Mouse (Mus musculus): ENCODE data around the gene Olfr749.
A peak's percentile ranks its signal among the peaks of the same experiment; 100 is the strongest.
"Not testable (repeated sequence)": the region's sequence is repeated elsewhere in the genome, so short reads cannot be mapped to it uniquely, and the experiment has no call there.

Gene Olfr749

GRCm38 (mm10) chr14:50744994-50745393, at the start of gene Olfr749:
Gene Olfr749 (minus strand): TSS chr14:50745094.
- no peak for DNase-seq (ENCODE audit: extremely low read depth, low read depth)

- no peak for DNase-seq (ENCODE audit: extremely low read depth, low read depth)
Observed at GRCm38 (mm10) chr14:50788157-50788556, 43.3 kb upstream of the Olfr749 start.

GRCm38 (mm10) chr14:50785251-50785637, 40.4 kb upstream of the Olfr749 start, which contains the start of gene Ttc5:
Gene Ttc5 (minus strand): TSS chr14:50785519.
- peak; percentile 84 for DNase-seq (ENCODE audit: extremely low read depth, low read depth)

- no peak for DNase-seq (ENCODE audit: extremely low read depth, low read depth)
Observed at GRCm38 (mm10) chr14:50784391-50785250, 39.7 kb upstream of the Olfr749 start.

- DNase-seq (ENCODE audit: extremely low read depth, low read depth), result no peak
Observed at GRCm38 (mm10) chr14:50782166-50782565, 37.3 kb upstream of the Olfr749 start.

- DNase-seq (ENCODE audit: extremely low read depth, low read depth), result no peak
Observed at GRCm38 (mm10) chr14:50771342-50771741, 26.4 kb upstream of the Olfr749 start.

- no peak for DNase-seq (ENCODE audit: extremely low read depth, low read depth)
Observed at GRCm38 (mm10) chr14:50765736-50766135, 20.8 kb upstream of the Olfr749 start.

GRCm38 (mm10) chr14:50758416-50759085, 13.7 kb upstream of the Olfr749 start:
- DNase-seq (ENCODE audit: extremely low read depth, low read depth), result no peak

GRCm38 (mm10) chr14:50741584-50741983, 3.3 kb downstream of the Olfr749 start:
- DNase-seq (ENCODE audit: extremely low read depth, low read depth), result no peak

GRCm38 (mm10) chr14:50740334-50740733, 4.6 kb downstream of the Olfr749 start:
- no peak for DNase-seq (ENCODE audit: extremely low read depth, low read depth)

- DNase-seq (ENCODE audit: extremely low read depth, low read depth), result not testable (repeated sequence)
Observed at GRCm38 (mm10) chr14:50722371-50722770, 22.5 kb downstream of the Olfr749 start.

GRCm38 (mm10) chr14:50719875-50720274, 25.0 kb downstream of the Olfr749 start:
- not testable (repeated sequence) for DNase-seq (ENCODE audit: extremely low read depth, low read depth)

GRCm38 (mm10) chr14:50707073-50707472, 37.8 kb downstream of the Olfr749 start, which contains the start of gene Olfr748:
Gene Olfr748 (plus strand): TSS chr14:50707373.
- DNase-seq (ENCODE audit: extremely low read depth, low read depth), result no peak

GRCm38 (mm10) chr14:50693106-50693505, 51.8 kb downstream of the Olfr749 start, which contains the start of gene Olfr747:
Gene Olfr747 (minus strand): TSS chr14:50693206.
- DNase-seq (ENCODE audit: extremely low read depth, low read depth), result no peak
